Mouse (Mus musculus) thymus, postnatal 10 days (tissue): ENCODE results near the gene Cbx2.

Experiments used
- DNase-seq, 2 experiments: peaks; one replicate each; pipeline ENCODE4 v3.0.0; 2021; ENCODE audit warnings: low spot score in 2 of 2

The Cbx2 gene

DNA sequence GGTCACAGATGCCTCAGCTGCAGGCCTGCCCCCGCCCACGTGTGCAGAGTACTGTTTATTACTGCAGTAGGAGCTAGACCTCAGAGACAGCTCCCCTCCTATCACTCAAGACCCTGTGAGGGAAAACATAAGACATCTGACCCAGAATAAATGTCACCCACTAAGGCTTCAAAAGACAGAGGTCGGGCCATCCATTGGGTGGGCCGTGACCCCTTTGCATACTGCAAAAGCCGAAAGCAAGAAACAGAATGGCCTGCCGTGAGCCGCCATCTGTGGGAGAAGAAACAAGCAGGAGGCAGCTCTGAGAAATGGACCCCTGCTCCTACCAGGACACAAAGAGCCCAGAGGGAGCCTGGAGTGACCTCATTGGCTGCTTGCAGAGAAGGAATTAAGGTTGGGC lies 5.3 kb upstream of the Cbx2 start:
- no peak for DNase-seq

DNA sequence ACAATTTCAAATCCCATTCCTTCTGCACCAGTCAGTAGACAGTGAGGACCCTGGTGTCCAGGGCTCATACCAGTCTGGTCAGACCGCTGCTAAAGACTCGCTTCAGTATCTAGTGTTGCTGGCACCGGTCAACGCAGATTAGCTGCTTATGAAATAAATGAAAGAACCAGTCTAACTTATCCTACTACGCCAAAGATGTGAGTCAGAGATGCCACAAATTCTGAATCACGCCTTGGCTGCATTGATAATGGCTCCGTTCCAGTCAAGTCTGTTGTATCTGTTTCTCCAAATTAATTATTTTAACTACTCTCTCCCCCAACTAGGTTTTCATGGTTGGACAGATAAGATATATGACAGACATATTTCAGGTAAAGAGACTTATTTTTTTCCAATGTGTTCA lies 1.6 kb upstream of the Cbx2 start:
- no peak for DNase-seq

DNA sequence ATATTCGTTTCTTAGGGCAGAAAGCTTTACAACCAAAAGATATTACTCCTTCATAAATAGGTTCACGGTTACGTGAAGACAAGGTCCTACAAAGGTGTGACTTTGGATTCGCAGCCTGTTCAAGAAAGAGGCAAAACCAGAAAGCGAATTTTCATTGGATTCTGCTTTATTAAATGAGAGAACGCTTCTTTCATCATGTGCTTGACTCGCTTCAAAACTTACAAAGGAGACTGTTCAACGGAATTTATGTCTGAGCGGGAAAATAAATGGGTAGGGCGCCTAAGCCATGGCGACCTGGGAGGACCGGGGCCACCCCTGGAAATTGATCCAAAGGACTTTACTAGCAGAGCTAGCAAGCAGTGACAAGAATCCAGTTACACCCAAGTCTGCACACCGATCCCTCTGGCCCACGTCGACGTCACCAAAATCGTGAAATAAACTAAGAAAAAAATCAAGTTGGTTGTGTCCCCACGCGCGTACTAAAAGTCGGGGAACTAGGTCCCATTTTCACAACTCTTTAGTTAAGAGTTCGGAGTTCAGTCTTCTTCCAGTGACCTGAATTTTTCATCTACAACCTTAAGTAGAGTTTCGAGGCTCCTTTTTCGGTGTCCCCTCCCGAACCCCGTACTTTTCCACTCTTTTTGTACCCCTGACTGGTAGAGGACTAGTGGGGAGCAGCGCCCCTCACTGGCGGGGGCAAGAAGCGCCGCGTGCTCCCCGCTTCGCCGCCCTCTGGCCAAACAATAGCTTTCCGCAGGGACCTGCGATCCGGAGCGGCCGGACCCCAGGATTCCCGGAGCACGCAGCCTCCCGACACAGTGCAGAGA lies 481 bp upstream of the Cbx2 start:
- DNase-seq, result no peak

DNA sequence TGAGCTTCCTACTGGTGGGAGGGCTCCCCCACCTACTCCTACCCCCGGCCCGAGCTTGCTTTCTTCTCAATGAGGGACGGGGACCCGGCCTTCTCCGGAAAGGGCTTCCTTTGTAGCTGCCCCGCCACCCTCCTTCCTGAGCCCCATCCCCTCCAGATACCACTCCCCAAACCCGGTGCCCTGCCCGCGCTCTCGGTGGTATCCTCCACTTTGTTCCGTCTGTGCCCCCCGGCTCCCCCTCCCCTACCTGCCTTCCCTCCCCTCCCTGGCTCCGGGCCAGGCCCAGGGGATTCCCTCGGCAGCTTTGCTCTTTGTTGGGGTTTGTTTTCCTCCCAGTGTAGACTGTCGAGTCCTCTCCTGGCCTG lies 836 bp downstream of the Cbx2 start:
- DNase-seq, result peak in 1 of 2 experiments; percentile 37

DNA sequence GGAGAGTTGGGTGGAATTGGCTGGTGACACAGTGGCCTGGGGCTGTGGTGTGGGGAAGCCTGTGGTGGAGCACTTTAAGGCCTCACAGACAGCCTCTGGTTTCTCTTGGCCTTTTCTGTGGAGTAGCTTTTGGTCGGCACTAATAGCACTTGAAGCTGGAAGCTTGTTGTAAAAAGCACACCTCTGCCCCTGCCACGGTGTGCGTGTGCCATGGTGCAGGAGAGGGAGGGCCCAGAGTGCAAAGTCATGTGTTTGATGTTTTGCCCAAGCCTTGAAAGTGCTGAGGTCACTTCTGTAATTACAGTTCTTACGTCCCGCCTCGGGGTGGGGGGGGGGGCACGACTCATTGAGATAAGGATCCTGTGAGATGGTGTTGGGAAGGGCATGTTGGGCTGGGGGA lies 1.5 kb downstream of the Cbx2 start:
- DNase-seq, result no peak

DNA sequence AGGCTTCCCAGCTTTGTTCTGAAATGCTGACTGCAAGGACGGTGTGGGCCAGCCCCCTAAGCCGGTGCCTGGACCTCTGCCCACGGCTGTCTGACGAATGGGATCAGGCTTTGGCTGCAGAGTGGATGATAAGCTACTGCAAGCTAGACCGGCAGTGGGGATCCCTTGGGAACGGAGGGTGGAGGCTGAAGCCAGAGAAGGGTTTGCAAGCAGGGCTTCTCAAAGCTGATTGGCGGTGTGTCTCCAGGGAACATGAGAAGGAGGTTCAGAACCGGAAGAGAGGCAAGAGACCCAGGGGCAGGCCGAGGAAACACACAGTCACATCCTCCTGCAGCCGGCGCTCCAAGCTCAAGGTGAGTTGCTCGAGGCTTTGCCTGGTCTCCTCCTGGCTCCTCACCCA lies 3.4 kb downstream of the Cbx2 start:
- DNase-seq, result no peak

DNA sequence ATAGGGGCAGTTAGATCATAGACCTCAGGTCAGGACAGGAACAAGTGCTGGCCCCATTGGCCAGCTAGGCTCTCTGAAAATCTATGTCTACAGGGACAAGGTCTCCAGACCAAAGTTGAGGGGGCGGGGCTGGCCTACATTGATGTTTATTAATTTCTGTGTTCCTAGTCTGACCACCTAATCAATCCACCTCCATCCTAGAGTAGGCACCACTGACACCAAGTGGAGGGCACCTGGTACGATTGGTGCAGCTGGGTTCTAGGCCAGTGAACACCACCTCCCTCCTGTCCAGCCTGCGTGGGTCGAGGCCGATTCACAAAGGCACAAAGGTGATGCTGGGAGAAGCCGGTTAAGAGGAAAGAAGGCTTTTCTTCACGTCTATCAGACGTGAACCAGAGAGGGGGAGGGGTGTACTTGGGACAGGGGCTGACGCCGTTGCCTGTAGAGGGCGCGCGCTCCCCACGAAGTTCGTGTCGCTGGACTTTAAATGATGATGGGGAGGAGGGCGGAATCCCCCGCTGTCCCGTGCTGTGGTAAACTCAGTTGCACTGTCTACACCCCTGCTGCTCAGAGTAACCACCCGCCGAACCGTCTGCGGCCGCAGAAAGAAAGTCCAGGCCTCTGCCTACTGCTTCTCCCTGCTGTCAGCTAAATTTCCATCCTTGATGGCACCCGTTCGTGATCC lies 11.3 kb downstream of the Cbx2 start:
- peak; percentile 73 to 91 for DNase-seq

DNA sequence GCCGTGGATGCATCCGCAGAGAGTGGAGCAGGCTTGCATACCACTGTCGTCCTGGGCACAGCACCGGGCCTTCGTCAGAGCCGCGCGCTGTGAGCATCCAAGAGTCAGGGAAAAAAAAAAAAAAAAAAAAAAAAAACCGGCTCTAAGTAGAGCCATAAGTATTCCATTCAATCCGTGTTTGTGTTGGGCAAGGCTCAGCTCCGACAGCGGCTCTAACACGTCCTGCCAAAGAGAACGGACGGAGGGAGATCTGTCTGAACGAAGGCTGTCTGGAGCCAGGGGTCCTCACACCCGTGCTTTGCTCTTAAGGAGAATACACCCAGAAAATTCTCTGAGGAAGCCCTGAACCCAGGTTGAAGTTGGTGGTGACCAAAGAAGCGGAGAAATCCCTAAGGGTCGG lies 11.9 kb downstream of the Cbx2 start:
- no peak for DNase-seq

DNA sequence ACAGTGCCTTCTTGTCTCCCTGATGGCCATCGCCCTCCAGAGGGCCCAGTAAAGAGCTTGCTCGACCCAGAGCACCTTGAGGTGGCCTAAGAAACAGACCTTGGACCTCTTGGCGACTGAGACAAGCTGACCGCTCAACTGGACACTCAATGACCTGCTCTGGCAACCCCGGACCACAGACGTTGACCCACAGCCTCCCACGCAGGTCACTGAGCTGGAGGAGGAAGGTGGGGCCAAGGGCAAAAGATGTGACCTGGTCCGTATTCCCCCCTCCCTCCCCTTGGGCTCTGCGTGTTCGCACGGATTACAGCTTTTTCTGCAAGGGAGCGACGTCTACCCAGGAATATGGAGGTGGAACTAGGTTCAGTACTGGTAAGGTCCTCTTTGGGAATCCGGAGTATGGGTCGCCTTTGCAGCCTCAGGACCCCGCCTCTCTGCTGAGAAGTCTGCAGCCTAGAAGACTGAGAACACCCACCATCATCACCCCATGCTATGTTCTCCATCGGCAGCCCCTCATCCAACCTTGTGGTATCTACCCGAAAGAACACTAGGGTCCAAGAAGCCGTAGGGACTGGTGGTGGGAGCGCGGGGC lies 12.4 kb downstream of the Cbx2 start:
- DNase-seq, result no peak

DNA sequence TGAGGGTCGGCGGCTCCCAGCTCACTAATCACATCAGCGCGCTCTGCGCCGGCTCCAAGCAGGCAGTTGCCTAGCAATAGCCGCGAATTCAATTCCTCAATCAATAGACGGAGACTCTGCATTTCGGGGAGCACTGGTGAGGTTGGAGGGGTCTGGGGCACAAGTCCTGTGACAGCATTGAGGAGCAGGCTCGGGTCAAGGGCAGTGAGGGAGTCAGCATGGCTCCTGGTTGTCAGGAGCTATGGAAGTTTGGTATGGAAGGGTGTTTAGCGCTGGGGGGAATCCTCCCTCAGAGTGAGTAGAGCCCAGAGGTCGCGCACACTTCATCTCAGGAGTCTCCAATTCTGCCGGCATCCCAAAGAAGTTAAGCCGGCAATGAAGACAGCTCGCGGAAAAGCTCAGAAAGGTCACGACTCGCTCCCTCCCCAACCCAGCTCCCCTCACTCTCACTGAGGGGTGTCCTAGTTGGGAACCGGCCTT lies 13.0 kb downstream of the Cbx2 start:
- no peak for DNase-seq

DNA sequence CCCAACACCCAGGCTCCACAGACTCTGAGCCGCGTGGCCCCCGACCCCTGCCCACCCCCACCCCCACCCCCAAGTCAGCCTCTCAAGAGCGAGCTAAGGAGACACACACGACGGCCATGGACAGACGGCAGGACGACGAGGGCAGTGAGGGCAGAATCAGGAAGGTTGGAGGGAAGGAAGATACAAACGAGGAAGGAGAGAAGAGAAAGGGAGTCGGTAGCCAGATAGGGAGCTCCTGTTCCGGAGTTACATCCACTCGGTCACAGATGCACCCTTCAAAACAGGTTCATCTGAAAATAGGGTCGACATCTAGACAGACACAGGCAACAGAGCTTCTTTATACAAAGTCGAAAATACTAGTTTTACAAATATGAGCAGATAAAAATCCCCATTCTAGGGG lies 13.7 kb downstream of the Cbx2 start:
- no peak for DNase-seq

DNA sequence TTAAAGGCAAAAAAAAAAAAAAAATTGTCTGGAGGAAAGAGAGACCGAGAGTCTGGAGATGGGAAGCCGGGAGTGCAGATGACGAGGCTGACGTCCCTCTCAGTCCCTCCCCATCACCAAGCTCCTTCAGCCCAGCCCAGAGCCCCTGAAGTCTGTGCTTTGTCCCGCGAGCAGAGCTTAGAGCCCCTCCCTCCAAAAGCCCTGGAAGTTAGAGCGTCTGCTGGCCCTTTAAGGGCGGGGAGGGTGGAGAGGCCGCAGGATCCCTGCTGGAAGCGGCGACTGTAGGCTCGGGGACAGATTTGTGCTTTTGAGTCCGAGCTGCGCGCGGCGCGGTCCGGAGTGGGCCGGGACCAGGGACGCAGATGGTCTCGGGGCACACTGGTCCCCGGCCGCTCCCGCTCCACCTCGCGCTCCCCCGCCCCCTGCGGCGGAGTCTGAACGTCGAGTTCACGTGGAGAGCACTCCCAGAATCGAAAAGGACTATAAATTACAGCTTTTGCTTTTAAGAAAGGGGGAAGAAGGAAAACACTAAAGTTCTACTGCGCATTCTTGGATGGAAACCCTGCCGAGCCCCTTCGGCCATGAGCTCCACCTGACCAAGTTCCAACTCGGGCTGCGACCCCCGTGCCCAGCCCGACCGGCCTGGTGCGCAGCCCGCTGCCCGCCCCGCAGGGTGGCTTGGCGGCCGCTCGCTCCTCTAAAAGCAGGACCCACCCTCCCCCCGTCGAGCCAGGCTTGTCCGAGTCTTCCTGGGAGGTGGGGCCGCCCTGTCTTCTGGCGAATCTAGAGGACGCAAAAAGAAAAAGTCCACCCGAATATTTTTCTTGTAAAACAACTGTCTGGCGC lies 14.4 kb downstream of the Cbx2 start:
- DNase-seq, result no peak

DNA sequence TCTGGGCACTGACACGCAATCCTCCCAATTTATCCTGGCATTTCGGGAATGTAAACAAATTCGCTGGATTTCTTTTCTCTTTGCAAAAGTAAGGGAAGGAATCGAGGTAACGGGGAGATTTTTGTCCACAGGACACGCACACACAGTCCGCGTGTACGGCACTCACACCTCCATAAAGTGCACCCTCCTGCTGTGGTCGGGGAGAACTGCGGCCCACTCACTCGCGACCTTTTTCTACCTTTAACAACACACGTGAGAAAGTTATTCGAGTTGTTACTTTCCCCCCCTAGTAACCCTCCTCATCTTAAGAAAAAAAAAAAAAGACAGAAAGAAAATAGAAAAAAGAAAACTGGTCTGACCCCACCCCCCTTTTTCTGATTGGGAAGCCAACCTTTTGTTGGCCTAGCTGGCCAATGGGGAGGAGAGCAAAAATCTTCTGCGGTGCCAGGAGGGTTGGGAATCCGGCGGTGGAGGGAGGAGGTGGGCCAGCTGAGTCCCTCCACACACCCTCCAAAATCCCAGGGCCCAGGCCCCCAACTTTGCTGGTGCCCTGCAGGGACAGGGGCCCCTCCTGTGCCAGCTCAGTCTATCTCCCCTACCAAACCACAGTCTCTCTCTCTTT lies 15.1 kb downstream of the Cbx2 start:
- DNase-seq, result no peak

DNA sequence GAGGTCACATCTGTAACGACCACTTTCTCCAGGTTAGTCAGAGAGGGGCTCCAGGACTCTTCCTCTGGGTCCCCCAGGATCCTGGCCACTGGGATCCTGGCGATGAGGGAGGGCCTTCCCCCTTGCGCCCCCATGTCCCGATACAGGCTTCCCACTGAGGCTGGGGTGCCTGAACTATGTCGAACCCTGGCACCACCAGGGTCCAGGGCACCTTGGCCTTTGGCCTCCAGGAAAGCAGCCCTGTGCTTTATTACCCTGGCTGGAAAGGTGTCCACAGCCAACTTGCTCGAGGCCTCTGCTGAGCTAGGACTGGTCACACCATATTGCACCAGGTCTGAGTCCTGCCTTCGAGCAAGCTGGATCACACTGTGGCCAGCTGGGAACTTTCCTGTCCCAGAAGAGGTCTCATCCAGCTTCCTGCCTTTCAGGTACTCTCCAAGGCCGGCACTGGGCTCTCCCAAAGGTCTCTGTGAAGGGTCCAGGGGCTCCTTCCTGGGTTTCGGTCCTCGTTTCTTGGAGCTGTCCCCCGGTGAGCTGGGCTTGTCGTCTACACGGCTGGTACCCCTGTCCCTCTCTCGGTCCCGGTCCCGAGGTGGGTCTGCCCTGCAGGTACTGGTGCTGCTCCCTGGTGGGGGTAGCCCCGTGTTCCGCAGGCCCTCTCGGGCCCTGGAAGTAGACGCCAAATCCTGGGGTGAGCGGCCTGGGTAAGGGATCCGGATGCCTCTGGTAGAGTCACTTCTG lies 16.2 kb downstream of the Cbx2 start:
- DNase-seq, result no peak

DNA sequence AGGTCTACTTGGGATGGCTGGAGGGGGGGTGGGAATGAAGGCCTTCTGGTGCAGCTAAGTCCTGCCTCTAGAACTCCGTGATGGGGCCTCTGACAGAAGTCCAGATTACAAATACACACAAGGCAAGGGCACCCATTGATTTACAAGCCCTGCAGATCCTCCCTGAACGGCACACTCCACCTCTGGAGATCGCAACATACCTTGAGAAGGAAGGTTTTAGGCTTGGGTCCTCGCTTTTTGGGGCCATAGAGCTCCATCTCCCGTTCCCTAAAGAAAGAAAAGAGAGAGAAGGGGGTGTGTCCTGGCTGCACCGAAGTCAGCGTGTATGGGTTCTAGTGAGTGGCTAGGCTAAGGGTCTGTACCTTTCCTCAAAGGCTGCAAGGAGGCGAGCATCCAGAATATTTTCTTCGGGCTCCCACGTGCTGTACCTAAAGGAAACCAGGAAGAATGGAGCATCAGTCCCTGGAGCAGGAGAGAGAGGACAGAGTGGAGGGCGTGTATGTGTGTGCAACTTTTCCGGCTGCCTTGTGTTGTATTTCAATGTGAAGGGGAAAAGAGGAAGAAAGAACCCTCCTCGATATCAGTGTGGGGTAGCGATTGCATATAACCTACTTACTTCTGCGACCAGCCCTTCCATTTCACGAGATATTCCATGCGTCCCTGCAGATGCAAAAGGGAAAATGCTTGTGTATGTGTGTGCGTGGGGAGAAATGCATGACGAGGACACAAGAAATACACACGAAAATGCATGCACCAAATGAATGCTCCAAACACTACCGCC lies 17.2 kb downstream of the Cbx2 start:
- no peak for DNase-seq

DNA sequence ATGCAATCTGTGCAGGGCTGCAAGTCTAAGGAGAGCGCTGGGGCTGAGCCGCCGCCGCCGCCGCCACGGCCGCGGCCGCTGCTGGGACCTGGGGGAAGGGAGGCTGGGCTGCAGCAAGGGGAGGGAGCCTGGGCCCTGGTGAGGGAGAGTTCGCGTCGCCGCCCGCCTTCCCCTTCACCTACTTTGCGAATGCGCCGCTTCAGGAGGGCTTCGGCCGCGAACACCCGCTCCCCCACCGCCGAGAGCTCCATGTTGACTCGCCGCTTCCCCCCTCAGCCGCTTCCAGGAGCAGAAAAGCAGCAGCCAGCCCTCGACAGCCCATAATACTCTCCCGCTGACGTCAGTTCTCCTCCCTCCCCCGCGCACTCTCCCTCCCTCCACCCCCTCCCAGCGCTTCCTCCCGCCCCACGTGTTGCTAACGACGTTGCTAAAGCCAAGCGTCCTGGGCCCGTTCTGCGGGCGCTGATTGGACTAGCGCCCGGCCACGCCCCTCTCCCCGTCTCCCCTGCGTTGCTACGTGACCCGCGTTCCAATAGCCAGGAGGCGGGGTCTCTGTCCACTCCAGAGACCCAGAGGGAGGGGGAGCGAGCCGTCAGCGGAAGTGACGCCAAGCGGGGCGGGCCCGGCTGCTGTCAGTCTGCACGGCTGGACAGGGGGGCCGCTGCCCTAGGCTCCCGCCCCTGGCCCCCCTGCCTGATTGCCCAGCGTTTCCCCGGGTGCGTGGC lies 18.0 kb downstream of the Cbx2 start, which contains the start of gene Cbx8:
TSS of gene Cbx8 (minus strand) at position 370 of the 725 bp plus-strand sequence.
- peak; percentile 99 to 100 for DNase-seq

DNA sequence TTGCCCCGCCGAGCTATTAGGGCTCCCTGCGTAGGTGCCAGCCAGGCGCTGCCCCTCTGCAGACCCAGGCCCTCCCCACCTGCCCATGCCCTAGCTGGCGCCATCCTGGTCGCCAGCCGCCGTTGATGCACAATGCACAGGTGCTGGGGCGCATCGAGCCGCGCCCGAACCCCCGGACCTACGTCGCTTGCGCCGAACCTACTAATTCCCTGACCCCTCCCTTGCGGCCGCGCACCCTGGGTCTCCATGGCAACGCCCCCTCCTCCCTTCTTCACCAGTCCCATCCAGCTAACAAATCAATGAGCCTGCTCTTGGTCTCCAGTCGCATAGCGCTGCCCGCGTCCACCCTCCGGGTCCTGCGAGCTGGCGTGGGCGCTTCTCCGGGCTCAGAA lies 18.6 kb downstream of the Cbx2 start:
- no peak for DNase-seq

DNA sequence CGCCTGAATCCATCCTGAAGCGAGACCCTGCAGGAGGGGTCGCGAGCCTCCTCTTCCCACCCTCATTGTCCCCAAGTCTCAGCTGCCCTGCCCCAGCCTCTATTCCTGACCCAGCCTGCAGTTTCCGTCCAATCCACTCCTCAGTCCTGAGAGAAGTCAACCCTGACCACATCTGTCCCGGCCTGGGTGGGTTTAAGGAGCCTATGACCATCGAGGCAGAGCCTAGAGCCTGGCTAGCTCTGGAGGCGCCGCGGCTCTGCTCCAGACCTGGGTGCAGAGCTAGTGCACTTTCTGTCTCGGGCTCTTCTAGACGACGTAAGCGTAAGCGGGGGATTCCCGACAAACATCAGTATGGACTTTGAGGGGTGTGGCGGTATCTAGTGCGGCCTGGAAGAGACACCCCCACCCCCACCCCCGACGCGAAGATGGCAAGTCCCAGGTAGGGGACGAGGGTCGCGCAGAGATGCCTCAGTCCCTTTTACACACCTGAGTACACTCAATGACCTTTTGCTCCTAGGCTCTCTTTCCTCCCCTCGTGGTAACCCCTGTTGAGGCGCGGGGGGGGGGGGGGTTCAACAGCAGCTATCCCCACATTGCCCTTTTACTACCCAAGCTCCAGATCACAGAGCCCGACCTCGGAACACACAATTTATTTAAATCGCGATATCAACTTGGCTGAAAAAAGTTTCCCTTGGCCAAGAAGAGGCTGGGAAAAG lies 19.1 kb downstream of the Cbx2 start:
- no peak for DNase-seq
